Mouse (Mus musculus): ENCODE results near the gene Ywhag. TPM values are rescaled to one million over a fixed set of nuclear protein-coding genes. Genes with fewer than 3 reads are reported as not detected.

Gene Ywhag
- polyA plus RNA-seq, 1 experiment from 2014 or later: 149 TPM

- ATAC-seq (ENCODE audit: insufficient number of reproducible peaks, low FRiP score, low TSS enrichment, low read depth): peak; percentile 74
- Histone ChIP-seq H3K27me3 (no peaks in the 10 kb centered on the region; the same call in 1 of the 2 replicates), H3K9ac (peak within 1 kb of the TSS; percentile 35), H3K27ac (replicated peaks) (peak within 1 kb of the TSS; percentile 58), H3K4me3 (replicated peaks) (peak within 1 kb of the TSS; percentile 44), H3K4me2 (replicated peaks) (peak within 1 kb of the TSS; percentile 59), H3K36me3 (no peaks in the 10 kb centered on the region), H3K9me3 (replicated peaks) (no peaks in the 10 kb centered on the region), H3K4me1 (peaks cover 26% of the 10 kb centered on the region)
- WGBS: under 1% methylated on average over 24 of the region's 24 CpGs
Measured at GRCm38 (mm10) chr5:135887675-135888102, 46.7 kb downstream of the Ywhag start, which contains the start of gene Hspb1. Hspb1 (plus strand) TSS chr5:135887919.

- Histone ChIP-seq H3K9me3 (replicated peaks) (no peaks in the 10 kb centered on the region), H3K27me3 (no peaks in the 10 kb centered on the region), H3K27ac (replicated peaks) (no peak overlapping the region), H3K36me3 (no peaks in the 10 kb centered on the region), H3K9ac (no peak overlapping the region), H3K4me3 (replicated peaks) (no peak overlapping the region), H3K4me1 (peaks cover 21% of the 10 kb centered on the region), H3K4me2 (replicated peaks) (no peak overlapping the region)
- WGBS: 55% methylated on average over 6 of the region's 6 CpGs
- no peak for ATAC-seq (ENCODE audit: insufficient number of reproducible peaks, low FRiP score, low TSS enrichment, low read depth)
Measured at GRCm38 (mm10) chr5:135884641-135885040, 49.8 kb downstream of the Ywhag start.

- peak overlapping the region; percentile 17 for H3K4me2 ChIP-seq (replicated peaks)
- H3K4me3 ChIP-seq (replicated peaks): no peak overlapping the region
- no peaks in the 10 kb centered on the region for H3K27me3 ChIP-seq
- H3K9me3 ChIP-seq (replicated peaks): no peaks in the 10 kb centered on the region
- H3K27ac ChIP-seq (replicated peaks): peak overlapping the region; percentile 82
- no peak overlapping the region for H3K9ac ChIP-seq
- peaks cover 29% of the 10 kb centered on the region for H3K4me1 ChIP-seq
- WGBS: 30% methylated on average over 13 of the region's 13 CpGs
- ATAC-seq (ENCODE audit: insufficient number of reproducible peaks, low FRiP score, low TSS enrichment, low read depth): peak; percentile 81
- H3K36me3 ChIP-seq: no peaks in the 10 kb centered on the region
Measured at GRCm38 (mm10) chr5:135879449-135880158, 54.8 kb downstream of the Ywhag start.

- 0 out of 2 replicates have a peak overlapping the region, but pooled peaks have one; percentile 34 for H3K27ac ChIP-seq (replicated peaks)
- no peaks in the 10 kb centered on the region for H3K27me3 ChIP-seq
- under 1% methylated on average over 16 of the region's 16 CpGs for WGBS
Measured at GRCm38 (mm10) chr5:135877831-135878231, 56.6 kb downstream of the Ywhag start.

GRCm38 (mm10) chr5:135877180-135877579, 57.2 kb downstream of the Ywhag start:
- peaks cover 29% of the 10 kb centered on the region for H3K4me1 ChIP-seq
- 0 out of 2 replicates have a peak overlapping the region, but pooled peaks have one; percentile 34 for H3K27ac ChIP-seq (replicated peaks)
- ATAC-seq (ENCODE audit: insufficient number of reproducible peaks, low FRiP score, low TSS enrichment, low read depth): no peak
- no peaks in the 10 kb centered on the region for H3K36me3 ChIP-seq
- H3K4me2 ChIP-seq (replicated peaks): peak overlapping the region; percentile 63
- WGBS: 12% methylated on average over 8 of the region's 8 CpGs
- no peak overlapping the region for H3K9ac ChIP-seq
- H3K4me3 ChIP-seq (replicated peaks): peak overlapping the region; percentile 46
- H3K9me3 ChIP-seq (replicated peaks): no peaks in the 10 kb centered on the region
- no peaks in the 10 kb centered on the region for H3K27me3 ChIP-seq

More at GRCm38 (mm10) chr5:135877831-135878231, 56.6 kb downstream of the Ywhag start:
- no peak overlapping the region for H3K9ac ChIP-seq
- H3K4me1 ChIP-seq: peaks cover 29% of the 10 kb centered on the region
- no peaks in the 10 kb centered on the region for H3K9me3 ChIP-seq (replicated peaks)
- peak overlapping the region; percentile 63 for H3K4me2 ChIP-seq (replicated peaks)
- no peaks in the 10 kb centered on the region for H3K36me3 ChIP-seq
- H3K4me3 ChIP-seq (replicated peaks): peak overlapping the region; percentile 46
- peak; percentile 13; the same call in 1 of the 2 replicates for ATAC-seq (ENCODE audit: insufficient number of reproducible peaks, low FRiP score, low TSS enrichment, low read depth)

GRCm38 (mm10) chr5:135873753-135874152, 60.7 kb downstream of the Ywhag start:
- no peaks in the 10 kb centered on the region for H3K9me3 ChIP-seq (replicated peaks)
- H3K4me2 ChIP-seq (replicated peaks): no peak overlapping the region
- peaks cover 21% of the 10 kb centered on the region for H3K4me1 ChIP-seq
- no peak for ATAC-seq (ENCODE audit: insufficient number of reproducible peaks, low FRiP score, low TSS enrichment, low read depth)
- 65% methylated on average over 9 of the region's 9 CpGs for WGBS
- H3K27me3 ChIP-seq: peaks cover 26% of the 10 kb centered on the region
- H3K36me3 ChIP-seq: no peaks in the 10 kb centered on the region
- H3K4me3 ChIP-seq (replicated peaks): no peak overlapping the region
- no peak overlapping the region for H3K27ac ChIP-seq (replicated peaks)
- H3K9ac ChIP-seq: no peak overlapping the region

- Histone ChIP-seq H3K36me3 (no peaks in the 10 kb centered on the region), H3K9ac (peak overlapping the region; percentile 3; the same call in 1 of the 2 replicates), H3K4me3 (replicated peaks) (no peak overlapping the region), H3K4me2 (replicated peaks) (no peak overlapping the region), H3K27me3 (peaks cover 34% of the 10 kb centered on the region), H3K4me1 (peaks cover 22% of the 10 kb centered on the region), H3K27ac (replicated peaks) (no peak overlapping the region), H3K9me3 (replicated peaks) (no peaks in the 10 kb centered on the region)
- WGBS: 15% methylated on average over 16 of the region's 16 CpGs
- no peak for ATAC-seq (ENCODE audit: insufficient number of reproducible peaks, low FRiP score, low TSS enrichment, low read depth)
Measured at GRCm38 (mm10) chr5:135872996-135873395, 61.4 kb downstream of the Ywhag start.

- WGBS: 78% methylated on average over 5 of the region's 5 CpGs
- no peak for ATAC-seq (ENCODE audit: insufficient number of reproducible peaks, low FRiP score, low TSS enrichment, low read depth)
Measured at GRCm38 (mm10) chr5:135870505-135870904, 63.9 kb downstream of the Ywhag start.

GRCm38 (mm10) chr5:135869661-135870423, 64.6 kb downstream of the Ywhag start:
- H3K4me2 ChIP-seq (replicated peaks): no peak overlapping the region
- H3K36me3 ChIP-seq: no peaks in the 10 kb centered on the region
- no peak for ATAC-seq (ENCODE audit: insufficient number of reproducible peaks, low FRiP score, low TSS enrichment, low read depth)
- peaks cover 55% of the 10 kb centered on the region for H3K27me3 ChIP-seq
- 62% methylated on average over 14 of the region's 14 CpGs for whole genome bisulfite sequencing
- H3K4me3 ChIP-seq (replicated peaks): no peak overlapping the region
- no peaks in the 10 kb centered on the region for H3K9me3 ChIP-seq (replicated peaks)
- H3K27ac ChIP-seq (replicated peaks): no peak overlapping the region
- H3K9ac ChIP-seq: no peak overlapping the region
- peaks cover 18% of the 10 kb centered on the region for H3K4me1 ChIP-seq

More at GRCm38 (mm10) chr5:135870505-135870904, 63.9 kb downstream of the Ywhag start:
- peaks cover 54% of the 10 kb centered on the region for H3K27me3 ChIP-seq
- no peaks in the 10 kb centered on the region for H3K9me3 ChIP-seq (replicated peaks)
- H3K27ac ChIP-seq (replicated peaks): no peak overlapping the region
- H3K4me3 ChIP-seq (replicated peaks): no peak overlapping the region
- no peaks in the 10 kb centered on the region for H3K36me3 ChIP-seq
- H3K9ac ChIP-seq: no peak overlapping the region
- no peak overlapping the region for H3K4me2 ChIP-seq (replicated peaks)
- peaks cover 18% of the 10 kb centered on the region for H3K4me1 ChIP-seq

GRCm38 (mm10) chr5:135868653-135869052, 65.8 kb downstream of the Ywhag start:
- H3K4me2 ChIP-seq (replicated peaks): peak overlapping the region; percentile 95
- peaks cover 18% of the 10 kb centered on the region for H3K4me1 ChIP-seq
- no peaks in the 10 kb centered on the region for H3K36me3 ChIP-seq
- no peak overlapping the region for H3K27ac ChIP-seq (replicated peaks)
- ATAC-seq (ENCODE audit: insufficient number of reproducible peaks, low FRiP score, low TSS enrichment, low read depth): no peak
- 2% methylated on average over 27 of the region's 27 CpGs for WGBS
- H3K9me3 ChIP-seq (replicated peaks): no peaks in the 10 kb centered on the region
- no peak overlapping the region for H3K9ac ChIP-seq
- H3K27me3 ChIP-seq: peaks cover 65% of the 10 kb centered on the region
- H3K4me3 ChIP-seq (replicated peaks): peak overlapping the region; percentile 52
